In genomic region chr13:100833640-100834002, GRCm38 (mm10) we compare ENCODE assay signal across 8 mouse cellular contexts. TPM values are rescaled to one million over a fixed set of nuclear protein-coding genes. Genes with fewer than 3 reads are reported as not detected.
A peak's percentile ranks its signal among the peaks of the same experiment; 100 is the strongest.
DNase-seq lines count a peak whose midpoint lies in the region; ATAC-seq and TF ChIP-seq lines count a peak whose summit lies in the region.

No protein-coding gene starts in this region.

- H3K4me3 ChIP-seq in kidney, embryonic 15.5 days (replicated peaks): peak overlapping the region; percentile 90
- H3K4me3 ChIP-seq in embryonic facial prominence, embryonic 12.5 days: 0 out of 2 replicates have a peak overlapping the region, but pooled peaks have one; percentile 96
- peak overlapping the region; percentile 97; the same call in 1 of the 2 replicates for H3K4me3 ChIP-seq in intestine, embryonic 16.5 days (ENCODE audit: low read length)
- peak overlapping the region; percentile 86 for H3K4me3 ChIP-seq in myocyte

- no peak for TF ChIP-seq POLR2A in myocyte (IDR thresholded peaks at IDR 0.05; ENCODE audit: insufficient read length, low read depth)

- peaks cover 18% of the 10 kb centered on the region for H3K4me1 ChIP-seq in kidney, embryonic 15.5 days
- H3K4me1 ChIP-seq in embryonic facial prominence, embryonic 12.5 days: peaks cover 17% of the 10 kb centered on the region
- peaks cover 7% of the 10 kb centered on the region for H3K4me1 ChIP-seq in intestine, embryonic 16.5 days (ENCODE audit: control insufficient read depth, insufficient read depth, low read length)

- 52% methylated on average over 6 of the region's 6 CpGs for WGBS in kidney, embryonic 15.5 days
- 56% methylated on average over 6 of the region's 6 CpGs for WGBS in embryonic facial prominence, embryonic 12.5 days
- WGBS in intestine, embryonic 16.5 days: 55% methylated on average over 6 of the region's 6 CpGs

- peak overlapping the region; percentile 88 for H3ac ChIP-seq in myocyte (ENCODE audit: control insufficient read depth, insufficient read length)

- no peaks in the 10 kb centered on the region for H3K27me3 ChIP-seq in kidney, embryonic 15.5 days
- no peaks in the 10 kb centered on the region for H3K27me3 ChIP-seq in embryonic facial prominence, embryonic 12.5 days
- no peaks in the 10 kb centered on the region for H3K27me3 ChIP-seq in intestine, embryonic 16.5 days (replicated peaks; ENCODE audit: control insufficient read depth, insufficient read depth, low read length)
- H3K27me3 ChIP-seq in myocyte (ENCODE audit: control insufficient read depth, insufficient read depth, insufficient read length): no peaks in the 10 kb centered on the region

- H3K4me2 ChIP-seq in kidney, embryonic 15.5 days: peak overlapping the region; percentile 43
- H3K4me2 ChIP-seq in embryonic facial prominence, embryonic 12.5 days (replicated peaks): no peak overlapping the region
- 0 out of 2 replicates have a peak overlapping the region, but pooled peaks have one; percentile 24 for H3K4me2 ChIP-seq in intestine, embryonic 16.5 days (ENCODE audit: low read depth, low read length)
- H3K4me2 ChIP-seq in myocyte (ENCODE audit: low read depth): peak overlapping the region; percentile 49

- no peak overlapping the region for H3K9ac ChIP-seq in kidney, embryonic 15.5 days
- no peak overlapping the region for H3K9ac ChIP-seq in embryonic facial prominence, embryonic 12.5 days
- no peak overlapping the region for H3K9ac ChIP-seq in intestine, embryonic 16.5 days (ENCODE audit: low read depth, low read length)

- H3K79me2 ChIP-seq in myocyte (ENCODE audit: control insufficient read depth, insufficient read depth): peaks cover 39% of the 10 kb centered on the region

- no peaks in the 10 kb centered on the region for H3K36me3 ChIP-seq in kidney, embryonic 15.5 days
- H3K36me3 ChIP-seq in embryonic facial prominence, embryonic 12.5 days: no peaks in the 10 kb centered on the region
- no peaks in the 10 kb centered on the region for H3K36me3 ChIP-seq in intestine, embryonic 16.5 days (ENCODE audit: control insufficient read depth, insufficient read depth, low read length)
- H3K36me3 ChIP-seq in myocyte (ENCODE audit: control insufficient read depth, insufficient read depth): no peaks in the 10 kb centered on the region

- ATAC-seq in kidney, embryonic 15.5 days (replicated peaks; ENCODE audit: low FRiP score): no peak
- ATAC-seq in embryonic facial prominence, embryonic 12.5 days (ENCODE audit: insufficient number of reproducible peaks, insufficient read depth, low FRiP score, low TSS enrichment): no peak
- no peak for ATAC-seq in intestine, embryonic 16.5 days

- DNase-seq in kidney, postnatal 4 days: no peak
- DNase-seq in Muller cell, postnatal 12 days (ENCODE audit: inconsistent ontology term): no peak
- no peak for DNase-seq in adrenal gland, postnatal 4 days (ENCODE audit: low spot score in 2 of 2)
- DNase-seq in frontal cortex, postnatal 36 days (ENCODE audit: low spot score in 2 of 2): no peak

- H3K27ac ChIP-seq in kidney, embryonic 15.5 days: no peak overlapping the region
- no peak overlapping the region for H3K27ac ChIP-seq in embryonic facial prominence, embryonic 12.5 days
- no peak overlapping the region for H3K27ac ChIP-seq in intestine, embryonic 16.5 days (ENCODE audit: low read length)

- no peaks in the 10 kb centered on the region for H3K9me3 ChIP-seq in kidney, embryonic 15.5 days (replicated peaks)
- H3K9me3 ChIP-seq in embryonic facial prominence, embryonic 12.5 days: no peaks in the 10 kb centered on the region
- no peaks in the 10 kb centered on the region for H3K9me3 ChIP-seq in intestine, embryonic 16.5 days (ENCODE audit: control insufficient read depth, low read length)

TF ChIP-seq in myocyte, 11 proteins besides CTCF, POLR2A, EP300 and RAD21:
- TF ChIP-seq CEBPB (IDR thresholded peaks at IDR 0.05; ENCODE audit: insufficient read depth, poor library complexity, severe bottlenecking) (no peak), USF1 (IDR thresholded peaks at IDR 0.05; ENCODE audit: low read depth) (no peak), REST (IDR thresholded peaks at IDR 0.05; ENCODE audit: insufficient read depth, insufficient read length) (no peak), MYOD1 (IDR thresholded peaks at IDR 0.05; ENCODE audit: control insufficient read depth in 1 of 3, insufficient read length in 2 of 3, low read depth in 2 of 3) (no peak), POLR2AphosphoS2 (IDR thresholded peaks at IDR 0.05; ENCODE audit: insufficient read length, low read depth) (no peak), TCF3 (IDR thresholded peaks at IDR 0.05; ENCODE audit: insufficient read length, low read depth) (no peak), E2F4 (IDR thresholded peaks at IDR 0.05; ENCODE audit: insufficient read depth) (no peak)
TF ChIP-seq in myocyte: peak in this region for 0.

RNA-seq across cellular contexts. Expression of gene Slc30a5, which starts 0.4 kb away (rescaled TPM):
- 55.7 and 56.8 TPM in 2 replicates for polyA plus RNA-seq in kidney, embryonic 15.5 days (2015; fragmentation: Nextera tagmentation; extraction: Ambion mirVana)
- 52.6 and 55.8 TPM in 2 replicates for polyA plus RNA-seq in embryonic facial prominence, embryonic 12.5 days (2016; fragmentation: Nextera tagmentation; extraction: Ambion mirVana)
- polyA plus RNA-seq in intestine, embryonic 16.5 days (2015; fragmentation: Nextera tagmentation; extraction: Ambion mirVana): 59.1 and 70.4 TPM in 2 replicates
- 20.9 TPM for polyA plus RNA-seq in myocyte (2012; fragmentation: generic; extraction: Trizol)
- total RNA-seq in adrenal gland, postnatal 4 days (2021): 10 to 100 TPM; 50.3 to 51.3 TPM

RNA-seq across cellular contexts. Expression of gene Ccnb1, which starts 47.3 kb away (rescaled TPM):
- polyA plus RNA-seq in kidney, embryonic 15.5 days (2015; fragmentation: Nextera tagmentation; extraction: Ambion mirVana): 256 and 259 TPM in 2 replicates
- 253 and 272 TPM in 2 replicates for polyA plus RNA-seq in embryonic facial prominence, embryonic 12.5 days (2016; fragmentation: Nextera tagmentation; extraction: Ambion mirVana)
- 169 and 199 TPM in 2 replicates for polyA plus RNA-seq in intestine, embryonic 16.5 days (2015; fragmentation: Nextera tagmentation; extraction: Ambion mirVana)
- 45.4 TPM for polyA plus RNA-seq in myocyte (2012; fragmentation: generic; extraction: Trizol)
- total RNA-seq in adrenal gland, postnatal 4 days (2021): 10 to 100 TPM; 42.2 to 59.1 TPM

RNA-seq across cellular contexts. Expression of gene Cenph, which starts 57.9 kb away (rescaled TPM):
- polyA plus RNA-seq in kidney, embryonic 15.5 days (2015; fragmentation: Nextera tagmentation; extraction: Ambion mirVana): 39.0 and 42.7 TPM in 2 replicates
- 44.3 and 50.3 TPM in 2 replicates for polyA plus RNA-seq in embryonic facial prominence, embryonic 12.5 days (2016; fragmentation: Nextera tagmentation; extraction: Ambion mirVana)
- polyA plus RNA-seq in intestine, embryonic 16.5 days (2015; fragmentation: Nextera tagmentation; extraction: Ambion mirVana): 22.6 and 29.0 TPM in 2 replicates
- polyA plus RNA-seq in myocyte (2012; fragmentation: generic; extraction: Trizol): 3.0 TPM
- 10 to 100 TPM in 1 of 2 experiments, 1 to 10 TPM in 1; 9.3 to 12.9 TPM for total RNA-seq in adrenal gland, postnatal 4 days (2021)
